Mouse (Mus musculus) heart, postnatal 0 days (tissue): ENCODE measurements around the gene Gm37240. TPM values are rescaled to one million over a fixed set of nuclear protein-coding genes. Genes with fewer than 3 reads are reported as not detected.

Experiments
- ATAC-seq: fragments of 200-750 bp; cut with Nextera tagmentation; 2 replicates; pipeline ENCODE4 v1.8.0; 2017; ENCODE audit warnings: low read depth, moderate number of reproducible peaks, moderate library complexity; ENCODE audit not compliant: insufficient read depth
- DNase-seq: peaks from one replicate; pipeline ENCODE4 v3.0.0-alpha.2; 2016; ENCODE audit warnings: low spot score
- H3K27ac ChIP-seq: fragments of 300-500 bp; sonication (generic); 2 replicates; pipeline ENCODE4 v1.5.1; 2014; ENCODE audit warnings: low read depth, mild to moderate bottlenecking
- H3K27me3 ChIP-seq: fragments of 300-500 bp; sonication (generic); 2 replicates; pipeline ENCODE4 v1.6.1; 2014; ENCODE audit warnings: low read length, mixed read lengths; ENCODE audit not compliant: control insufficient read depth, insufficient read depth
- H3K36me3 ChIP-seq: fragments of 300-500 bp; sonication (generic); replicated peaks from 2 replicates; pipeline ENCODE4 v1.6.1; 2014; ENCODE audit warnings: low read length, mixed read lengths; ENCODE audit not compliant: control insufficient read depth, insufficient read depth
- H3K4me1 ChIP-seq: fragments of 300-500 bp; sonication (generic); 2 replicates; pipeline ENCODE4 v1.6.1; 2014; ENCODE audit warnings: antibody characterized with exemption; ENCODE audit not compliant: control insufficient read depth, insufficient read depth
- H3K4me2 ChIP-seq: fragments of 300-500 bp; sonication (generic); 2 replicates; pipeline ENCODE4 v1.6.1; 2014; ENCODE audit warnings: low read depth, mild to moderate bottlenecking, low read length, moderate library complexity
- H3K4me3 ChIP-seq: fragments of 300-500 bp; sonication (generic); 2 replicates; pipeline ENCODE4 v1.5.1; 2014; ENCODE audit warnings: low read depth, low read length
- H3K9ac ChIP-seq: fragments of 300-500 bp; sonication (generic); replicated peaks from 2 replicates; pipeline ENCODE4 v1.6.1; 2014; ENCODE audit warnings: low read depth, low read length, mixed read lengths
- H3K9me3 ChIP-seq: fragments of 300-500 bp; sonication (generic); replicated peaks from 2 replicates; pipeline ENCODE4 v1.6.1; 2016; ENCODE audit warnings: low read length; ENCODE audit not compliant: control insufficient read depth
- CTCF ChIP-seq: IDR thresholded peaks from 2 replicates; pipeline ENCODE4 v1.5.1; 2016; ENCODE audit warnings: antibody characterized with exemption, control low read depth, low read depth
- EP300 ChIP-seq: IDR thresholded peaks from 2 replicates; pipeline ENCODE4 v1.6.1; 2016; ENCODE audit warnings: antibody characterized with exemption, low read depth
- WGBS: fragments of 180-500 bp; shearing (Covaris S2); extraction: QIAGEN DNeasy Blood & Tissue Kit; methylation state at CpG from one replicate; pipeline ENCODE4 v1.1.7; 2014; 5-methylcytosine and 5-hydroxymethylcytosine counted together
- polyA plus RNA-seq: library from polyadenylated mRNA; unstranded; fragments of >200 nt; fragmentation: Nextera tagmentation; extraction: Ambion mirVana; gene quantifications from 2 replicates; pipeline ENCODE4 v1.2.1, GENCODE M21; 2015
- total RNA-seq: library from RNA; depleted of rRNA; stranded (reverse); fragments of >200 nt; gene quantifications from 2 replicates; pipeline ENCODE4 v1.2.3, GENCODE M21; 2014; ENCODE audit warnings: low replicate concordance

Gm37240 gene
- total and polyA plus RNA-seq, 2 experiments from 2014 or later: 21.7 to 72.1 TPM

- no peak overlapping the region for H3K9ac ChIP-seq
- ATAC-seq (no peak), DNase-seq (no peak)
- H3K27ac ChIP-seq: no peak overlapping the region
- H3K27me3 ChIP-seq: no peaks in the 10 kb centered on the region
- H3K4me1 ChIP-seq: no peaks in the 10 kb centered on the region
- 64% methylated on average over 2 of the region's 2 CpGs for WGBS
- H3K4me3 ChIP-seq: no peak overlapping the region
- TF ChIP-seq EP300: no peak
- no peak for TF ChIP-seq CTCF
- H3K4me2 ChIP-seq: no peak overlapping the region
- H3K9me3 ChIP-seq: no peaks in the 10 kb centered on the region
- H3K36me3 ChIP-seq: no peaks in the 10 kb centered on the region
Observed at GRCm38 (mm10) chr3:85287627-85288026, 599.7 kb downstream of the Gm37240 start.

DNA sequence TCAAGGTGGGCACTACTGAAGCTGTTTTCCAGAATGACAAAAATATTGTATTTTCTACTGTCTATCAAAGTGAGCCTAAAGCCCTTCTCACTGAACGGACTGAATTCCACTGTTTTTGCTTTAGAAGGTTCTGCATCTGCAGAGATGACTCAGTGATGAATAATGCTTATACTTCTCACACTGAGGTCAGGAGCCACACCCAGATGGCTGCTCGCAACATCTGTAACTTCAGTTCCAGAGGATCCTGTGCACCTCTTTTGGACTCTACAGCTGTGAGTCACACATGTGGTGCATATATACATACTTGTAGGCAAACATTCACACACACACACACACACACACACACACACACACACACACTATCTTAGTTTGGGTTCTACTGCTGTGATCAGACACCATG is 602.8 kb downstream of the Gm37240 start:
- 79% methylated on average over 2 of the region's 2 CpGs for WGBS
- Histone ChIP-seq H3K27me3 (no peaks in the 10 kb centered on the region), H3K27ac (no peak overlapping the region), H3K4me1 (no peaks in the 10 kb centered on the region), H3K4me2 (no peak overlapping the region), H3K9me3 (no peaks in the 10 kb centered on the region), H3K4me3 (no peak overlapping the region), H3K9ac (no peak overlapping the region), H3K36me3 (no peaks in the 10 kb centered on the region)
- DNase-seq (no peak), ATAC-seq (no peak)
- no peak for TF ChIP-seq EP300
- TF ChIP-seq CTCF: no peak

GRCm38 (mm10) chr3:85282816-85283215 is 604.5 kb downstream of the Gm37240 start:
- no peak overlapping the region for H3K27ac ChIP-seq
- DNase-seq (no peak), ATAC-seq (no peak)
- no peak for TF ChIP-seq EP300
- TF ChIP-seq CTCF: no peak
- 71% methylated on average over 5 of the region's 5 CpGs for WGBS
- no peaks in the 10 kb centered on the region for H3K27me3 ChIP-seq
- H3K36me3 ChIP-seq: no peaks in the 10 kb centered on the region
- H3K4me2 ChIP-seq: no peak overlapping the region
- H3K4me1 ChIP-seq: no peaks in the 10 kb centered on the region
- H3K4me3 ChIP-seq: no peak overlapping the region
- H3K9ac ChIP-seq: no peak overlapping the region
- H3K9me3 ChIP-seq: no peaks in the 10 kb centered on the region

DNA sequence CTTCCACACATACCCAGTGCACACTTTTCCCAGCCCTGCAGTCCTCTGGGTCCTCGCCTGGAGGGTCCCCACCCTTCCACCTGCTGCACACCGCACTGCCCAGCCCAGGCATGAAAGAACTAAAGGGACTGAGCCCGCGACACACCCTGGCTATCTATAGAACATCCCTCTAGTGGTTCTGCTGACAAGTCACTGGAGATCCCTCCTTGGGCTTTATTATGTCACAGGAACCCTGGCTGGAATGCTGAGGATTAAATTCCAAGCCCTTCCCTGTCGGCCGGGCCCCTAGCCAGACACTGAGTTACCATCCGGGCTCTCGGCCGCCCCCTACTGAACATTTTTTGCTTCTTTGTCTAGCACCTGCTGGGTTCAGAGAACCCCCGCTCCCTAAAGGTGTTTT is 612.2 kb downstream of the Gm37240 start:
- no peak overlapping the region for H3K27ac ChIP-seq
- TF ChIP-seq EP300 (peak; percentile 63; the same call in 1 of the 2 replicates), CTCF (peak; percentile 61)
- H3K27me3 ChIP-seq: no peaks in the 10 kb centered on the region
- WGBS: 23% methylated on average over 10 of the region's 10 CpGs
- H3K9ac ChIP-seq: no peak overlapping the region
- H3K9me3 ChIP-seq: no peaks in the 10 kb centered on the region
- DNase-seq: peak; percentile 76
- H3K4me1 ChIP-seq: peaks cover 12% of the 10 kb centered on the region; the same call in 1 of the 2 replicates
- no peaks in the 10 kb centered on the region for H3K36me3 ChIP-seq
- ATAC-seq: peak; percentile 82
- H3K4me3 ChIP-seq: no peak overlapping the region
- peak overlapping the region; percentile 3; the same call in 1 of the 2 replicates for H3K4me2 ChIP-seq

DNA sequence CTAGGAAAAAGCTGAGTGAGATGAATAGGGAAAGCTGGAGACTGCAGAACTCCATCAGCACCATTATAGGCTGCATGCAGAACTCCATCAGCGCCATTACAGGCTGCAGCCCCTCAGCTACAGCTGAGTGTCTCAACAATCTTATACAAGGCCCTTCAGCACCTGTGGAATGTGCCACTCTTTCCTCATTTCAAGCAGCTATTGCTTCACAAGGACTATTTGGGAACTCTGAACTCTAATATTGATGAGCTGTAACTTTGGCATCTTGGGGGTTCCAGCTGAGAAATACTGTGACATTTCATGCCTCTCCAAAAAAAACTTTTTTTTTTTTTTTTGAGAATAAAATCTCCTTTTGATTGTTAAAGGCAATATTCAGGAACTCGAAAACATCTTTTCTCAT is 615.8 kb downstream of the Gm37240 start:
- Histone ChIP-seq H3K4me3 (no peak overlapping the region), H3K9ac (no peak overlapping the region), H3K27me3 (no peaks in the 10 kb centered on the region), H3K27ac (no peak overlapping the region), H3K4me2 (no peak overlapping the region), H3K36me3 (no peaks in the 10 kb centered on the region), H3K4me1 (peaks cover 12% of the 10 kb centered on the region; the same call in 1 of the 2 replicates), H3K9me3 (no peaks in the 10 kb centered on the region)
- 84% methylated on average over 2 of the region's 2 CpGs for WGBS
- no peak for TF ChIP-seq EP300
- DNase-seq: no peak
- no peak for ATAC-seq

GRCm38 (mm10) chr3:85264963-85265362 is 622.4 kb downstream of the Gm37240 start:
- 75% methylated on average over 2 of the region's 2 CpGs for WGBS
- no peaks in the 10 kb centered on the region for H3K27me3 ChIP-seq
- TF ChIP-seq EP300 (no peak), CTCF (no peak)
- H3K4me3 ChIP-seq: no peak overlapping the region
- no peaks in the 10 kb centered on the region for H3K36me3 ChIP-seq
- DNase-seq: no peak
- H3K4me1 ChIP-seq: peaks cover 15% of the 10 kb centered on the region
- no peak overlapping the region for H3K9ac ChIP-seq
- H3K27ac ChIP-seq: no peak overlapping the region
- no peak for ATAC-seq
- H3K9me3 ChIP-seq: no peaks in the 10 kb centered on the region
- H3K4me2 ChIP-seq: no peak overlapping the region
